Mouse (Mus musculus) embryonic fibroblast, embryonic 13.5 days (primary cell): ENCODE data around the gene Tmem63a. TPM values are rescaled to one million over a fixed set of nuclear protein-coding genes. Genes with fewer than 3 reads are reported as not detected.
"Not testable (repeated sequence)": the region's sequence is repeated elsewhere in the genome, so short reads cannot be mapped to it uniquely, and the experiment has no call there.

Source experiments
- H3K27ac ChIP-seq: 2 replicates; pipeline ENCODE4 v1.5.1; 2012; ENCODE audit warnings: low read length, control low read depth, inconsistent platforms; ENCODE audit not compliant: insufficient read depth
- H3K4me1 ChIP-seq: 2 replicates; pipeline ENCODE4 v1.6.1; 2011; ENCODE audit warnings: low read length; ENCODE audit not compliant: control insufficient read depth, insufficient read depth
- H3K4me3 ChIP-seq: 2 replicates; pipeline ENCODE4 v1.5.1; 2011; ENCODE audit warnings: mild to moderate bottlenecking, control low read depth, low read length; ENCODE audit not compliant: insufficient read depth
- CTCF ChIP-seq: IDR thresholded peaks from 2 replicates; pipeline ENCODE4 v1.5.1; 2011; ENCODE audit warnings: mild to moderate bottlenecking, control low read depth, low read length, moderate library complexity, borderline replicate concordance; ENCODE audit not compliant: insufficient read depth
- POLR2A ChIP-seq: IDR thresholded peaks from 2 replicates; pipeline ENCODE4 v1.6.1; 2011; ENCODE audit warnings: low read depth, mild to moderate bottlenecking, control low read depth, low read length, moderate library complexity
- polyA plus RNA-seq: library from polyadenylated mRNA; stranded (reverse); fragments of >200 nt; gene quantifications from 2 replicates; pipeline ENCODE4 v1.2.4, GENCODE M21; 2011; ENCODE audit warnings: low read depth; ENCODE audit not compliant: missing spikeins, insufficient read length

The Tmem63a gene
- polyA plus RNA-seq, 1 experiment, result 44.4 TPM

GRCm38 (mm10) chr1:180979484-180980251 lies 37.5 kb downstream of the Tmem63a start:
- Histone ChIP-seq H3K27ac (no peak overlapping the region), H3K4me1 (no peaks in the 10 kb centered on the region; the same call in 1 of the 2 replicates), H3K4me3 (no peak overlapping the region)
- TF ChIP-seq POLR2A (no peak), CTCF (no peak)

GRCm38 (mm10) chr1:180980464-180980863 lies 38.3 kb downstream of the Tmem63a start:
- no peaks in the 10 kb centered on the region; the same call in 1 of the 2 replicates for H3K4me1 ChIP-seq
- H3K4me3 ChIP-seq, result no peak overlapping the region
- no peak for TF ChIP-seq POLR2A
- no peak for TF ChIP-seq CTCF
- H3K27ac ChIP-seq, result no peak overlapping the region

- not testable (repeated sequence) for H3K4me3 ChIP-seq, H3K27ac ChIP-seq, H3K4me1 ChIP-seq
These were observed 39.3 kb downstream of the Tmem63a start for GRCm38 (mm10) chr1:180981298-180982046.

GRCm38 (mm10) chr1:180986701-180987100 lies 44.6 kb downstream of the Tmem63a start:
- Histone ChIP-seq H3K27ac (no peak overlapping the region), H3K4me3 (no peak overlapping the region), H3K4me1 (no peaks in the 10 kb centered on the region)
- TF ChIP-seq POLR2A (no peak), CTCF (no peak)

GRCm38 (mm10) chr1:180987759-180988158 lies 45.6 kb downstream of the Tmem63a start:
- TF ChIP-seq POLR2A (no peak), CTCF (peak; percentile 81)
- Histone ChIP-seq H3K4me1 (no peaks in the 10 kb centered on the region), H3K4me3 (no peak overlapping the region), H3K27ac (no peak overlapping the region)

- TF ChIP-seq POLR2A (no peak), CTCF (no peak)
- no peak overlapping the region for H3K27ac ChIP-seq
- H3K4me1 ChIP-seq, result no peaks in the 10 kb centered on the region
- H3K4me3 ChIP-seq, result no peak overlapping the region
These were observed 48.5 kb downstream of the Tmem63a start for GRCm38 (mm10) chr1:180990671-180991070.

GRCm38 (mm10) chr1:180992142-180992541 lies 50.0 kb downstream of the Tmem63a start:
- H3K4me1 ChIP-seq, result no peaks in the 10 kb centered on the region
- TF ChIP-seq CTCF (0 out of 2 replicates have a peak, but pooled peaks have one; percentile 3), POLR2A (no peak)
- H3K4me3 ChIP-seq, result no peak overlapping the region
- H3K27ac ChIP-seq, result no peak overlapping the region

GRCm38 (mm10) chr1:181000501-181001092 lies 58.5 kb downstream of the Tmem63a start:
- H3K4me3 ChIP-seq, result no peak overlapping the region
- TF ChIP-seq CTCF (no peak), POLR2A (no peak)
- no peak overlapping the region for H3K27ac ChIP-seq
- H3K4me1 ChIP-seq, result no peaks in the 10 kb centered on the region

GRCm38 (mm10) chr1:181001217-181001616 lies 59.1 kb downstream of the Tmem63a start:
- Histone ChIP-seq H3K4me1 (no peaks in the 10 kb centered on the region), H3K27ac (no peak overlapping the region), H3K4me3 (no peak overlapping the region)
- TF ChIP-seq POLR2A (no peak), CTCF (no peak)

GRCm38 (mm10) chr1:181001621-181002020 lies 59.5 kb downstream of the Tmem63a start:
- Histone ChIP-seq H3K4me1 (no peaks in the 10 kb centered on the region), H3K4me3 (no peak overlapping the region), H3K27ac (no peak overlapping the region)
- no peak for TF ChIP-seq POLR2A
- TF ChIP-seq CTCF, result no peak
